Mouse (Mus musculus) bone marrow, adult 2 months (tissue): ENCODE results near the gene Gm17361.
"Not testable (repeated sequence)": the region's sequence is repeated elsewhere in the genome, so short reads cannot be mapped to it uniquely, and the experiment has no call there.

Source experiments
- CTCF ChIP-seq: fragments of 200-500 bp; IDR thresholded peaks from 2 replicates; pipeline ENCODE4 v1.5.1; 2011; ENCODE audit warnings: low read length, control low read depth; ENCODE audit not compliant: control insufficient read depth, insufficient read depth
- POLR2A ChIP-seq: fragments of 200-500 bp; IDR thresholded peaks from 2 replicates; pipeline ENCODE4 v1.6.1; 2011; ENCODE audit warnings: low read depth, mild to moderate bottlenecking, control low read depth, low read length, borderline replicate concordance; ENCODE audit not compliant: control insufficient read depth

- TF ChIP-seq CTCF, POLR2A: not testable (repeated sequence)
These were observed at the start of gene Gm17361 for GRCm38 (mm10) chrX:125003863-125004262.
